Mouse (Mus musculus) c-Kit-negative CD71-positive TER-119-positive erythroid progenitor cells, embryonic 14.5 days (primary cell): ENCODE results near the gene Abhd5.

Source experiments
- DNase-seq: peaks from one replicate; pipeline ENCODE4 v3.0.0-alpha.2; 2013; ENCODE audit warnings: low read depth, low spot score

The Abhd5 gene

GRCm38 (mm10) chr9:122414648-122415047 lies 63.2 kb downstream of the Abhd5 start:
- DNase-seq: no peak

- DNase-seq: no peak
These were observed 63.8 kb downstream of the Abhd5 start for GRCm38 (mm10) chr9:122415056-122415775.

GRCm38 (mm10) chr9:122416617-122417016 lies 65.2 kb downstream of the Abhd5 start:
- DNase-seq: no peak

GRCm38 (mm10) chr9:122420195-122420756 lies 68.9 kb downstream of the Abhd5 start:
- DNase-seq: no peak

- peak; percentile 44 for DNase-seq
These were observed 69.7 kb downstream of the Abhd5 start for GRCm38 (mm10) chr9:122420772-122421764.

GRCm38 (mm10) chr9:122421911-122422310 lies 70.5 kb downstream of the Abhd5 start:
- no peak for DNase-seq

- no peak for DNase-seq
These were observed 71.3 kb downstream of the Abhd5 start for GRCm38 (mm10) chr9:122422706-122423105.

- DNase-seq: no peak
These were observed 71.7 kb downstream of the Abhd5 start for GRCm38 (mm10) chr9:122423146-122423545.

- peak; percentile 8 for DNase-seq
These were observed 73.7 kb downstream of the Abhd5 start for GRCm38 (mm10) chr9:122424941-122425608.

GRCm38 (mm10) chr9:122429058-122429649 lies 77.7 kb downstream of the Abhd5 start:
- DNase-seq: no peak

- DNase-seq: no peak
These were observed 78.3 kb downstream of the Abhd5 start for GRCm38 (mm10) chr9:122429685-122430084.
